Mouse (Mus musculus): ENCODE results near the gene Gm572. TPM values are rescaled to one million over a fixed set of nuclear protein-coding genes. Genes with fewer than 3 reads are reported as not detected.

Gm572 gene
- polyA plus RNA-seq (2015; fragmentation: Nextera tagmentation; extraction: Ambion mirVana) = not detected in 2 replicates

- Histone ChIP-seq H3K9me3 (ENCODE audit: control insufficient read depth, low read length) (no peaks in the 10 kb centered on the region), H3K27me3 (ENCODE audit: control insufficient read depth, insufficient read depth, low read depth, low read length) (no peaks in the 10 kb centered on the region), H3K36me3 (ENCODE audit: control insufficient read depth, insufficient read depth, low read length) (no peaks in the 10 kb centered on the region), H3K4me1 (replicated peaks; ENCODE audit: control insufficient read depth, insufficient read depth, low read length) (peaks cover 4% of the 10 kb centered on the region; the same call in 1 of the 2 replicates), H3K9ac (ENCODE audit: low read length) (peak within 1 kb of the TSS; percentile 50), H3K4me3 (ENCODE audit: low read length) (peak within 1 kb of the TSS; percentile 25), H3K4me2 (ENCODE audit: low read depth, low read length) (peak within 1 kb of the TSS; percentile 52), H3K27ac (ENCODE audit: low read length) (peak within 1 kb of the TSS; percentile 9; the same call in 1 of the 2 replicates)
- ATAC-seq (ENCODE audit: low read depth) = peak; percentile 49
- 47% methylated on average over 15 of the region's 15 CpGs for WGBS
Measured at GRCm38 (mm10) chr4:148643291-148644156, at the start of gene Gm572. Gene Gm572, plus strand, starts transcription at chr4:148643317.

GRCm38 (mm10) chr4:148593996-148594395 is 49.1 kb upstream of the Gm572 start:
- no peak overlapping the region for H3K4me3 ChIP-seq (ENCODE audit: low read length)
- peaks cover 18% of the 10 kb centered on the region for H3K4me1 ChIP-seq (replicated peaks; ENCODE audit: control insufficient read depth, insufficient read depth, low read length)
- ATAC-seq (ENCODE audit: low read depth) = no peak
- no peaks in the 10 kb centered on the region for H3K27me3 ChIP-seq (ENCODE audit: control insufficient read depth, insufficient read depth, low read depth, low read length)
- H3K36me3 ChIP-seq (ENCODE audit: control insufficient read depth, insufficient read depth, low read length) = peaks cover 38% of the 10 kb centered on the region
- peaks cover 4% of the 10 kb centered on the region; the same call in 1 of the 2 replicates for H3K9me3 ChIP-seq (ENCODE audit: control insufficient read depth, low read length)
- no peak overlapping the region for H3K27ac ChIP-seq (ENCODE audit: low read length)
- H3K4me2 ChIP-seq (ENCODE audit: low read depth, low read length) = no peak overlapping the region
- WGBS = 95% methylated on average over 11 of the region's 11 CpGs
- no peak overlapping the region for H3K9ac ChIP-seq (ENCODE audit: low read length)

GRCm38 (mm10) chr4:148595916-148596315 is 47.2 kb upstream of the Gm572 start:
- no peak overlapping the region for H3K4me2 ChIP-seq (ENCODE audit: low read depth, low read length)
- peaks cover 9% of the 10 kb centered on the region; the same call in 1 of the 2 replicates for H3K4me1 ChIP-seq (replicated peaks; ENCODE audit: control insufficient read depth, insufficient read depth, low read length)
- no peak overlapping the region for H3K9ac ChIP-seq (ENCODE audit: low read length)
- H3K4me3 ChIP-seq (ENCODE audit: low read length) = no peak overlapping the region
- no peaks in the 10 kb centered on the region for H3K27me3 ChIP-seq (ENCODE audit: control insufficient read depth, insufficient read depth, low read depth, low read length)
- H3K36me3 ChIP-seq (ENCODE audit: control insufficient read depth, insufficient read depth, low read length) = peaks cover 39% of the 10 kb centered on the region
- H3K9me3 ChIP-seq (ENCODE audit: control insufficient read depth, low read length) = peaks cover 4% of the 10 kb centered on the region
- WGBS = 79% methylated on average over 6 of the region's 6 CpGs
- ATAC-seq (ENCODE audit: low read depth) = no peak
- H3K27ac ChIP-seq (ENCODE audit: low read length) = no peak overlapping the region

- Histone ChIP-seq H3K36me3 (ENCODE audit: control insufficient read depth, insufficient read depth, low read length) (peaks cover 39% of the 10 kb centered on the region), H3K27ac (ENCODE audit: low read length) (no peak overlapping the region), H3K9me3 (ENCODE audit: control insufficient read depth, low read length) (peaks cover 4% of the 10 kb centered on the region), H3K27me3 (ENCODE audit: control insufficient read depth, insufficient read depth, low read depth, low read length) (no peaks in the 10 kb centered on the region), H3K4me1 (replicated peaks; ENCODE audit: control insufficient read depth, insufficient read depth, low read length) (peaks cover 9% of the 10 kb centered on the region; the same call in 1 of the 2 replicates), H3K9ac (ENCODE audit: low read length) (no peak overlapping the region), H3K4me2 (ENCODE audit: low read depth, low read length) (no peak overlapping the region), H3K4me3 (ENCODE audit: low read length) (no peak overlapping the region)
- 96% methylated on average over 3 of the region's 3 CpGs for WGBS
- ATAC-seq (ENCODE audit: low read depth) = no peak
Measured at GRCm38 (mm10) chr4:148596731-148597130, 46.4 kb upstream of the Gm572 start.

GRCm38 (mm10) chr4:148598826-148599225 is 44.3 kb upstream of the Gm572 start:
- H3K36me3 ChIP-seq (ENCODE audit: control insufficient read depth, insufficient read depth, low read length) = peaks cover 39% of the 10 kb centered on the region
- no peaks in the 10 kb centered on the region for H3K27me3 ChIP-seq (ENCODE audit: control insufficient read depth, insufficient read depth, low read depth, low read length)

DNA sequence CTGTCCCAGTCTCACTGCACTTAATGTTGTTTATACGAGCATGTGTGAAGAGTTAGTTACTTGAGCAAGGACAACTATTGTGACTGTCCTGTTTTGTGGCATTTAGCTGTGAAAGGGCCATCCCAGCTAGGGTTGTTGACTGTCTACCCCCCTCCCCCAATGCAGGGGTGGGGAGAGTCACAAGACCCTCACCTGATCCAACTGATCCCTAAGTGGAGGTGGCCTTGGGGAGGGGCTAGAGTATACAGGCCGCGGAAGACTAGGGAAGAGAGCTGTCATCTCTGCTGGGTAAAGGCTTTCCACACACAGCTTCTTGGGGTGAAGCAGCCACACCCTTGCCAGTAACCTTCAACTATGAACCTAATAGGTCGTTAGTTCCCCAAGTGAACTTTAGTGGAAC is 42.8 kb upstream of the Gm572 start:
- no peak for ATAC-seq (ENCODE audit: low read depth)
- H3K27me3 ChIP-seq (ENCODE audit: control insufficient read depth, insufficient read depth, low read depth, low read length) = no peaks in the 10 kb centered on the region
- 95% methylated on average over 4 of the region's 4 CpGs for WGBS
- no peaks in the 10 kb centered on the region for H3K4me1 ChIP-seq (replicated peaks; ENCODE audit: control insufficient read depth, insufficient read depth, low read length)
- peaks cover 24% of the 10 kb centered on the region for H3K36me3 ChIP-seq (ENCODE audit: control insufficient read depth, insufficient read depth, low read length)
- H3K9me3 ChIP-seq (ENCODE audit: control insufficient read depth, low read length) = peaks cover 4% of the 10 kb centered on the region
- no peak overlapping the region for H3K4me2 ChIP-seq (ENCODE audit: low read depth, low read length)
- H3K4me3 ChIP-seq (ENCODE audit: low read length) = no peak overlapping the region
- H3K27ac ChIP-seq (ENCODE audit: low read length) = no peak overlapping the region
- H3K9ac ChIP-seq (ENCODE audit: low read length) = no peak overlapping the region

More at GRCm38 (mm10) chr4:148598826-148599225, 44.3 kb upstream of the Gm572 start:
- Histone ChIP-seq H3K9me3 (ENCODE audit: control insufficient read depth, low read length) (peaks cover 4% of the 10 kb centered on the region), H3K4me2 (ENCODE audit: low read depth, low read length) (no peak overlapping the region), H3K4me1 (replicated peaks; ENCODE audit: control insufficient read depth, insufficient read depth, low read length) (no peaks in the 10 kb centered on the region), H3K27ac (ENCODE audit: low read length) (no peak overlapping the region), H3K9ac (ENCODE audit: low read length) (no peak overlapping the region), H3K4me3 (ENCODE audit: low read length) (no peak overlapping the region)
- 92% methylated on average over 12 of the region's 12 CpGs for WGBS
- ATAC-seq (ENCODE audit: low read depth) = no peak

DNA sequence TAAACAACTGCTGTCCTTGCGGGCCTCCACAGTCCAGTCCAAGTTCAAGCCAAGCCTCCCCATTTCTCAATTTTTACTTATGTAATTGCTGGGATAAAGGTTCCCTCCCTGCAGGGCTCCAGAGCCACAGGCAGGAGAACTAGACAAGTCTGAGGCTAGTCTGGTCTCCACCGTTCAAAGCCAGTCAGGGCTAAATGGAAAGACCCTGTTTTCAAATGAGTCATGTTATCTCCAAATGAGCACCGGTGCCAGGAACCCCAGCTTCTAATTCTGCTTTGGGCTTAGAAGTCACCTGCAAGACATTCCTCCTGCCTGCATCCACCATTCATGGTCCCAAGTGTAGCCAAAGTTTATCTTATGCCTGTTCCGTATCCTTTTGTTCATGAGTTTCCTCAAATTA is 41.2 kb upstream of the Gm572 start:
- peaks cover 9% of the 10 kb centered on the region; the same call in 1 of the 2 replicates for H3K36me3 ChIP-seq (ENCODE audit: control insufficient read depth, insufficient read depth, low read length)
- H3K27ac ChIP-seq (ENCODE audit: low read length) = no peak overlapping the region
- peaks cover 4% of the 10 kb centered on the region for H3K9me3 ChIP-seq (ENCODE audit: control insufficient read depth, low read length)
- H3K27me3 ChIP-seq (ENCODE audit: control insufficient read depth, insufficient read depth, low read depth, low read length) = no peaks in the 10 kb centered on the region
- no peak for ATAC-seq (ENCODE audit: low read depth)
- WGBS = 70% methylated on average over 4 of the region's 4 CpGs
- no peak overlapping the region for H3K4me2 ChIP-seq (ENCODE audit: low read depth, low read length)
- H3K4me1 ChIP-seq (replicated peaks; ENCODE audit: control insufficient read depth, insufficient read depth, low read length) = no peaks in the 10 kb centered on the region
- no peak overlapping the region for H3K4me3 ChIP-seq (ENCODE audit: low read length)
- H3K9ac ChIP-seq (ENCODE audit: low read length) = no peak overlapping the region

- Histone ChIP-seq H3K9me3 (ENCODE audit: control insufficient read depth, low read length) (peaks cover 4% of the 10 kb centered on the region), H3K27ac (ENCODE audit: low read length) (no peak within 1 kb of the TSS), H3K36me3 (ENCODE audit: control insufficient read depth, insufficient read depth, low read length) (peaks cover 6% of the 10 kb centered on the region; the same call in 1 of the 2 replicates), H3K27me3 (ENCODE audit: control insufficient read depth, insufficient read depth, low read depth, low read length) (no peaks in the 10 kb centered on the region), H3K4me3 (ENCODE audit: low read length) (no peak within 1 kb of the TSS), H3K4me2 (ENCODE audit: low read depth, low read length) (no peak within 1 kb of the TSS), H3K9ac (ENCODE audit: low read length) (no peak within 1 kb of the TSS), H3K4me1 (replicated peaks; ENCODE audit: control insufficient read depth, insufficient read depth, low read length) (no peaks in the 10 kb centered on the region)
- ATAC-seq (ENCODE audit: low read depth) = no peak
- 84% methylated on average over 14 of the region's 14 CpGs for WGBS
Measured at GRCm38 (mm10) chr4:148602357-148603120, 40.6 kb upstream of the Gm572 start, which contains the start of gene Masp2. Gene Masp2, plus strand, starts transcription at chr4:148602554.
